Mouse (Mus musculus): ENCODE results near the gene Mafk. TPM values are rescaled to one million over a fixed set of nuclear protein-coding genes. Genes with fewer than 3 reads are reported as not detected.

Gene Mafk
- total RNA-seq, 2 experiments from 2014 or later = 16.6 to 21.4 TPM

Small RNA genes lying within 50 kb of the gene (microRNA-seq; reads per million reads assigned to microRNA genes)
- 0 reads per million in 2 experiments for gene Mir7037

Other genes with a start within 250 kb of the Mafk start
- gene Uncx, start 248.0 kb upstream of the Mafk start, total RNA-seq (2021) = not detected
- gene Micall2, start 55.2 kb upstream of the Mafk start, total RNA-seq (2021) = under 1 TPM; 0.52 to 0.94 TPM
- 10 to 100 TPM; 27.4 to 31.2 TPM for gene Ints1, start 15.8 kb upstream of the Mafk start, total RNA-seq (2021)
- gene Tmem184a, start 28.4 kb downstream of the Mafk start, total RNA-seq (2021) = 1 to 10 TPM in 1 of 2 experiments, under 1 TPM in 1; 0.96 to 1.4 TPM
- gene Gm26938, start 34.9 kb downstream of the Mafk start, total RNA-seq (2021) = not detected
- gene Psmg3, start 35.4 kb downstream of the Mafk start, total RNA-seq (2021) = 1 to 10 TPM; 6.7 to 8.7 TPM
- gene Elfn1, start 116.4 kb downstream of the Mafk start, total RNA-seq (2021) = not detected